Mouse (Mus musculus) lung, adult 2 months (tissue): Measurements from ENCODE around the gene Acox3.

Experiments used
- CTCF ChIP-seq: fragments of 200-500 bp; IDR thresholded peaks from 2 replicates; pipeline ENCODE4 v1.5.1; 2011; ENCODE audit warnings: mild to moderate bottlenecking, low read length, control low read depth; ENCODE audit not compliant: insufficient read depth
- POLR2A ChIP-seq: fragments of 200-500 bp; IDR thresholded peaks from 2 replicates; pipeline ENCODE4 v1.6.1; 2011; ENCODE audit warnings: low read depth, mild to moderate bottlenecking, control low read depth, low read length, borderline replicate concordance; ENCODE audit errors: extremely low read depth

GRCm38 (mm10) chr5:35565217-35565616, 17.6 kb upstream of the Acox3 start:
- TF ChIP-seq POLR2A (no peak), CTCF (no peak)
